Mouse (Mus musculus): ENCODE results near the gene Tmem256.

DNA sequence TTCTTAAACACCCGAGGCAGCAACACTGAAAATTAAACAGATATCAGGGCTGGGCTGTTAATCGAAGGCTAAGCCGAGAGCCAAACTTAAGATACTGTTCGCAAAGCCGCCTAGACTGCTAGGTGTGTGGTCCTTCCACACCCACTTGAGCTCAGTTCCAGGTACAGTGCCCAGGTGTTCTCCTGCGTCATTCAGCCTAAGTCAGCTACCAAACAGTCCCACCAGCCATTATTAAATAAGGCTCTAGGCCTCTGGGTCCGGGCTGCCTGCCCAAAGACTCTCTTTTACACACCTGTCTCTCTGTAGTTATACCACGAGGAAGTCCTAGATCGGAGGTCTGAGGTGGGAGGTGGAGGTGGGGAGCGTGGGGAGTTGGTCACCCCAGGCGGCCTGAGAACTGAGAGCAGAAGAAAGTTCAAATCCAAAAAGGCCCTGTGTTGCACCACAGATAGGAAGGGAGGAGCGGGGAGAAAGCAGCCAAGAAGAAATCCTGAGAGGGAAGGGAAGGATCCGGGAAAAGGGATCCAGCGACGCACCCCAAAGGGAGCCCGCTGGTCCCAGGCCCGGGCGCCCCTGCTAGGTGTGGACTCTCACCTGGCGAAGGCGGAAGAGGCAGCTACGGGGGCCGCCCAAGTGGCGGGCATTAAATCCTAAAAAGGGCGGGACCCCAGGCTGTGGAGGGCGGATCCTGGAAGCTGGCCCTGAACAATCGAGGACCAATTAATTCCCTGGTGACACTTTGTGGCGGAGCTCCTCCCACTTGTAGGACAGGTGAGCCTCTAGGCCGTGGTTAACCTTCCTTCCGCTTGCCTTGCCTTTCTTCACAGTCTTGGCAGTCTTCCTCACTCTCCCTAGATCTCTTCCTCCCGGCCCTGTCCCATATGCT lies 20.0 kb downstream of the Tmem256 start, which contains the start of gene Tnk1:
- TF ChIP-seq EP300 (IDR thresholded peaks at IDR 0.05; ENCODE audit: low read depth) (no peak), CTCF (IDR thresholded peaks at IDR 0.05; ENCODE audit: low read depth) (no peak)

All from heart, postnatal 0 days (tissue).